Mouse (Mus musculus) forebrain, postnatal 0 days (tissue): ENCODE measurements at regions not wholly inside any gene's neighbourhood (a gene's known extent, or its start where the extent isn't known, plus 50 kb on each side); places are given as distances from the start of the nearest gene placed in this dataset.
A peak's percentile ranks its signal among the peaks of the same experiment; 100 is the strongest.

Source experiments
- ATAC-seq: fragments of 200-750 bp; cut with Nextera tagmentation; 2 replicates; pipeline ENCODE4 v1.8.0; 2017; ENCODE audit warnings: mild to moderate bottlenecking, moderate library complexity
- DNase-seq: peaks from one replicate; pipeline ENCODE4 v3.0.0-alpha.2; 2015
- H3K27ac ChIP-seq: fragments of 300-500 bp; sonication (generic); 2 replicates; pipeline ENCODE4 v1.5.1; 2014; ENCODE audit warnings: low read depth, mild to moderate bottlenecking, antibody characterized with exemption, low read length, moderate library complexity, mixed read lengths
- H3K27me3 ChIP-seq: fragments of 300-500 bp; sonication (generic); 2 replicates; pipeline ENCODE4 v1.6.1; 2014; ENCODE audit warnings: mild to moderate bottlenecking, low read length, mixed read lengths; ENCODE audit not compliant: insufficient read depth
- H3K36me3 ChIP-seq: fragments of 300-500 bp; sonication (generic); 2 replicates; pipeline ENCODE4 v1.6.1; 2014; ENCODE audit warnings: mild to moderate bottlenecking, moderate library complexity; ENCODE audit not compliant: insufficient read depth
- H3K4me1 ChIP-seq: fragments of 300-500 bp; sonication (generic); 2 replicates; pipeline ENCODE4 v1.6.1; 2014; ENCODE audit warnings: antibody characterized with exemption; ENCODE audit not compliant: insufficient read depth
- H3K4me2 ChIP-seq: fragments of 300-500 bp; sonication (generic); 2 replicates; pipeline ENCODE4 v1.6.1; 2014; ENCODE audit warnings: low read depth, mild to moderate bottlenecking, moderate library complexity
- H3K4me3 ChIP-seq: fragments of 300-500 bp; sonication (generic); 2 replicates; pipeline ENCODE4 v1.5.1; 2014; ENCODE audit warnings: low read depth, low read length, mixed read lengths
- H3K9ac ChIP-seq: fragments of 300-500 bp; sonication (generic); 2 replicates; pipeline ENCODE4 v1.6.1; 2014; ENCODE audit warnings: mild to moderate bottlenecking
- H3K9me3 ChIP-seq: fragments of 300-500 bp; sonication (generic); 2 replicates; pipeline ENCODE4 v1.6.1; 2016; ENCODE audit warnings: low read length
- CTCF ChIP-seq: sonication (generic); IDR thresholded peaks from 2 replicates; pipeline ENCODE4 v1.5.1; 2016; ENCODE audit warnings: antibody characterized with exemption, control low read depth, low read depth
- WGBS: fragments of 180-500 bp; shearing (Covaris S2); extraction: QIAGEN DNeasy Blood & Tissue Kit; methylation state at CpG from one replicate; pipeline ENCODE4 v1.1.7; 2014; 5-methylcytosine and 5-hydroxymethylcytosine counted together

- no peak for TF ChIP-seq CTCF
- Histone ChIP-seq H3K27ac (no peak overlapping the region), H3K4me3 (no peak overlapping the region), H3K4me1 (no peaks in the 10 kb centered on the region), H3K4me2 (peak overlapping the region; percentile 10; the same call in 1 of the 2 replicates), H3K9ac (no peak overlapping the region), H3K27me3 (no peaks in the 10 kb centered on the region), H3K36me3 (no peaks in the 10 kb centered on the region), H3K9me3 (no peaks in the 10 kb centered on the region)
- WGBS, result 9% methylated on average over 5 of the region's 5 CpGs
- no peak for DNase-seq
- ATAC-seq, result no peak
Observed at GRCm38 (mm10) chr16:63031035-63031434, 176.9 kb downstream of the Pros1 start.

- no peak for DNase-seq
- H3K4me2 ChIP-seq, result no peak overlapping the region
- WGBS, result 9% methylated on average over 6 of the region's 6 CpGs
Observed at GRCm38 (mm10) chr16:63031802-63032201, 177.7 kb downstream of the Pros1 start.

GRCm38 (mm10) chr16:63049100-63049499, 195.0 kb downstream of the Pros1 start:
- Histone ChIP-seq H3K9me3 (no peaks in the 10 kb centered on the region), H3K27me3 (no peaks in the 10 kb centered on the region), H3K4me3 (no peak overlapping the region), H3K4me1 (no peaks in the 10 kb centered on the region), H3K27ac (no peak overlapping the region), H3K36me3 (no peaks in the 10 kb centered on the region), H3K9ac (no peak overlapping the region), H3K4me2 (no peak overlapping the region)
- WGBS, result 82% methylated on average over 1 of the region's 1 CpGs
- no peak for TF ChIP-seq CTCF
- no peak for ATAC-seq
- no peak for DNase-seq

More at GRCm38 (mm10) chr16:63031802-63032201, 177.7 kb downstream of the Pros1 start:
- Histone ChIP-seq H3K4me3 (no peak overlapping the region), H3K27me3 (no peaks in the 10 kb centered on the region), H3K9ac (no peak overlapping the region), H3K4me1 (no peaks in the 10 kb centered on the region), H3K27ac (no peak overlapping the region), H3K9me3 (no peaks in the 10 kb centered on the region), H3K36me3 (no peaks in the 10 kb centered on the region)
- no peak for TF ChIP-seq CTCF
- no peak for ATAC-seq

GRCm38 (mm10) chr16:63062883-63063282, 208.8 kb downstream of the Pros1 start:
- Histone ChIP-seq H3K4me3 (no peak overlapping the region), H3K27me3 (no peaks in the 10 kb centered on the region), H3K4me2 (no peak overlapping the region), H3K9ac (no peak overlapping the region), H3K36me3 (no peaks in the 10 kb centered on the region), H3K27ac (no peak overlapping the region), H3K4me1 (no peaks in the 10 kb centered on the region), H3K9me3 (no peaks in the 10 kb centered on the region)
- no peak for TF ChIP-seq CTCF
- DNase-seq (no peak), ATAC-seq (no peak)

GRCm38 (mm10) chr16:63069987-63070386, 215.9 kb downstream of the Pros1 start:
- 77% methylated on average over 2 of the region's 2 CpGs for WGBS
- Histone ChIP-seq H3K4me2 (no peak overlapping the region), H3K4me1 (no peaks in the 10 kb centered on the region), H3K27ac (no peak overlapping the region), H3K36me3 (no peaks in the 10 kb centered on the region), H3K27me3 (no peaks in the 10 kb centered on the region), H3K4me3 (no peak overlapping the region), H3K9me3 (no peaks in the 10 kb centered on the region), H3K9ac (no peak overlapping the region)
- ATAC-seq (no peak), DNase-seq (no peak)
- TF ChIP-seq CTCF, result no peak

- no peaks in the 10 kb centered on the region for H3K27me3 ChIP-seq
- no peak for ATAC-seq
- 88% methylated on average over 4 of the region's 4 CpGs for WGBS
Observed at GRCm38 (mm10) chr16:63075814-63076213, 221.7 kb downstream of the Pros1 start.

GRCm38 (mm10) chr16:63081383-63081782, 227.3 kb downstream of the Pros1 start:
- Histone ChIP-seq H3K4me1 (no peaks in the 10 kb centered on the region), H3K27ac (no peak overlapping the region), H3K27me3 (no peaks in the 10 kb centered on the region), H3K9ac (no peak overlapping the region), H3K36me3 (no peaks in the 10 kb centered on the region), H3K9me3 (no peaks in the 10 kb centered on the region), H3K4me3 (no peak overlapping the region), H3K4me2 (no peak overlapping the region)
- DNase-seq, result no peak
- no peak for ATAC-seq
- no peak for TF ChIP-seq CTCF
- WGBS, result 41% methylated on average over 3 of the region's 3 CpGs

More at GRCm38 (mm10) chr16:63075814-63076213, 221.7 kb downstream of the Pros1 start:
- Histone ChIP-seq H3K9me3 (no peaks in the 10 kb centered on the region), H3K4me2 (no peak overlapping the region), H3K9ac (no peak overlapping the region), H3K4me3 (no peak overlapping the region), H3K4me1 (no peaks in the 10 kb centered on the region), H3K27ac (no peak overlapping the region), H3K36me3 (no peaks in the 10 kb centered on the region)
- no peak for DNase-seq
- no peak for TF ChIP-seq CTCF

GRCm38 (mm10) chr16:63083256-63083655, 229.1 kb downstream of the Pros1 start:
- no peaks in the 10 kb centered on the region for H3K9me3 ChIP-seq
- H3K36me3 ChIP-seq, result no peaks in the 10 kb centered on the region
- no peaks in the 10 kb centered on the region for H3K27me3 ChIP-seq
- H3K9ac ChIP-seq, result no peak overlapping the region
- H3K4me3 ChIP-seq, result no peak overlapping the region
- 47% methylated on average over 5 of the region's 5 CpGs for WGBS
- ATAC-seq (no peak), DNase-seq (no peak)
- no peaks in the 10 kb centered on the region for H3K4me1 ChIP-seq
- TF ChIP-seq CTCF, result no peak
- no peak overlapping the region for H3K4me2 ChIP-seq
- H3K27ac ChIP-seq, result no peak overlapping the region
